Mouse (Mus musculus) heart, embryonic 15.5 days (tissue): ENCODE results near the gene Ola1. TPM values are rescaled to one million over a fixed set of nuclear protein-coding genes. Genes with fewer than 3 reads are reported as not detected.

ENCODE experiments used
- ATAC-seq: fragments of 200-750 bp; cut with Nextera tagmentation; replicated peaks from 2 replicates; pipeline ENCODE4 v1.8.0; 2017; ENCODE audit warnings: low read depth, moderate TSS enrichment; ENCODE audit not compliant: insufficient number of reproducible peaks, insufficient read depth, low FRiP score
- H3K27ac ChIP-seq: fragments of 300-500 bp; sonication (generic); 2 replicates; pipeline ENCODE4 v1.5.1; 2015; ENCODE audit warnings: mild to moderate bottlenecking, inconsistent platforms
- H3K27me3 ChIP-seq: fragments of 300-500 bp; sonication (generic); 2 replicates; pipeline ENCODE4 v1.6.1; 2015; ENCODE audit warnings: inconsistent platforms
- H3K36me3 ChIP-seq: fragments of 300-500 bp; sonication (generic); 2 replicates; pipeline ENCODE4 v1.6.1; 2015; ENCODE audit warnings: mild to moderate bottlenecking, inconsistent platforms
- H3K4me1 ChIP-seq: fragments of 300-500 bp; sonication (generic); replicated peaks from 2 replicates; pipeline ENCODE4 v1.6.1; 2015; ENCODE audit warnings: inconsistent platforms
- H3K4me2 ChIP-seq: fragments of 300-500 bp; sonication (generic); 2 replicates; pipeline ENCODE4 v1.6.1; 2015; ENCODE audit warnings: inconsistent platforms, mild to moderate bottlenecking, moderate library complexity
- H3K4me3 ChIP-seq: fragments of 300-500 bp; sonication (generic); 2 replicates; pipeline ENCODE4 v1.5.1; 2015; ENCODE audit warnings: mild to moderate bottlenecking, inconsistent platforms
- H3K9ac ChIP-seq: fragments of 300-500 bp; sonication (generic); 2 replicates; pipeline ENCODE4 v1.6.1; 2015; ENCODE audit warnings: mild to moderate bottlenecking, inconsistent platforms
- H3K9me3 ChIP-seq: fragments of 300-500 bp; sonication (generic); replicated peaks from 2 replicates; pipeline ENCODE4 v1.6.1; 2016; ENCODE audit warnings: inconsistent platforms
- WGBS: fragments of 180-500 bp; shearing (Covaris S2); methylation state at CpG from one replicate; pipeline ENCODE4 v1.1.7; 2015; ENCODE audit warnings: mixed read lengths; 5-methylcytosine and 5-hydroxymethylcytosine counted together
- polyA plus RNA-seq: library from polyadenylated mRNA; unstranded; fragments of >200 nt; fragmentation: Nextera tagmentation; extraction: Ambion mirVana; gene quantifications from 2 replicates; pipeline ENCODE4 v1.2.1, GENCODE M21; 2015

Gene Ola1
- polyA plus RNA-seq, 1 experiment from 2014 or later: 59.2 TPM

- Histone ChIP-seq H3K4me1 (peaks cover 20% of the 10 kb centered on the region), H3K9me3 (no peaks in the 10 kb centered on the region), H3K27me3 (no peaks in the 10 kb centered on the region), H3K36me3 (no peaks in the 10 kb centered on the region), H3K4me3 (no peak overlapping the region), H3K4me2 (peak overlapping the region; percentile 33; the same call in 1 of the 2 replicates), H3K9ac (peak overlapping the region; percentile 33; the same call in 1 of the 2 replicates), H3K27ac (peak overlapping the region; percentile 45; the same call in 1 of the 2 replicates)
- peak; percentile 80 for ATAC-seq
- 9% methylated on average over 8 of the region's 8 CpGs for WGBS
Measured at GRCm38 (mm10) chr2:73085669-73086304, 132.9 kb downstream of the Ola1 start.

- Histone ChIP-seq H3K27me3 (no peaks in the 10 kb centered on the region), H3K9me3 (no peaks in the 10 kb centered on the region), H3K9ac (no peak overlapping the region), H3K36me3 (no peaks in the 10 kb centered on the region), H3K4me3 (no peak overlapping the region), H3K4me1 (peaks cover 14% of the 10 kb centered on the region), H3K4me2 (no peak overlapping the region), H3K27ac (no peak overlapping the region)
- 80% methylated on average over 10 of the region's 10 CpGs for WGBS
- no peak for ATAC-seq
Measured at GRCm38 (mm10) chr2:73082476-73082875, 136.2 kb downstream of the Ola1 start.

GRCm38 (mm10) chr2:73081861-73082260 is 136.9 kb downstream of the Ola1 start:
- H3K9ac ChIP-seq: no peak overlapping the region
- no peaks in the 10 kb centered on the region for H3K27me3 ChIP-seq
- no peak overlapping the region for H3K4me3 ChIP-seq
- ATAC-seq: no peak
- no peak overlapping the region for H3K27ac ChIP-seq
- no peak overlapping the region for H3K4me2 ChIP-seq
- H3K4me1 ChIP-seq: peaks cover 14% of the 10 kb centered on the region
- WGBS: 76% methylated on average over 2 of the region's 2 CpGs
- H3K36me3 ChIP-seq: no peaks in the 10 kb centered on the region
- no peaks in the 10 kb centered on the region for H3K9me3 ChIP-seq

GRCm38 (mm10) chr2:73080084-73080483 is 138.6 kb downstream of the Ola1 start:
- 18% methylated on average over 2 of the region's 2 CpGs for WGBS
- H3K27me3 ChIP-seq: no peaks in the 10 kb centered on the region
- no peak for ATAC-seq
- H3K9ac ChIP-seq: no peak overlapping the region
- H3K4me3 ChIP-seq: no peak overlapping the region
- no peaks in the 10 kb centered on the region for H3K36me3 ChIP-seq
- no peaks in the 10 kb centered on the region for H3K9me3 ChIP-seq
- no peak overlapping the region for H3K4me2 ChIP-seq
- H3K27ac ChIP-seq: no peak overlapping the region
- peaks cover 2% of the 10 kb centered on the region; the same call in 1 of the 2 replicates for H3K4me1 ChIP-seq

DNA sequence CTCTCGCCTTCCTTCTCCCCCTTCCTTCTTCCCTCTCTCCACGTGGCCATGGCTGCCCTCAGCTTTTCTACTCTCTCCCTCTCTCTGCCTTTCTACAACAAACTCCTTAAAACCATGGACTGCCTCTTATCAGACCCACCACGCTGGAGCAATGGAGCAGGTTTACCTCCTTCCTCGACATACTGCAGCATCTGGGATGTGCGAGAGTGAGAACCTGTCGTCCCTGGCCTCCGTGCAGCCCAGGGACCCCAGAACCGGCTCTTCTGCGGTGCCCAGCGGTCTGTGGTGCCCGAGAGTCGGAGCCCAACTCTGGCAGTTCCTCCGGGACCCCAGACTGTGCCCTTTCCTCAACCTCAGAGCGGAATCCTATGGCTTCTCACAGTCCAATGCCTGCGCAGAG is 139.4 kb downstream of the Ola1 start:
- H3K36me3 ChIP-seq: no peaks in the 10 kb centered on the region
- no peaks in the 10 kb centered on the region for H3K4me1 ChIP-seq
- H3K9me3 ChIP-seq: no peaks in the 10 kb centered on the region
- H3K27ac ChIP-seq: no peak overlapping the region
- ATAC-seq: no peak
- no peaks in the 10 kb centered on the region for H3K27me3 ChIP-seq
- H3K4me3 ChIP-seq: no peak overlapping the region
- 67% methylated on average over 15 of the region's 15 CpGs for WGBS
- H3K4me2 ChIP-seq: no peak overlapping the region
- H3K9ac ChIP-seq: no peak overlapping the region

DNA sequence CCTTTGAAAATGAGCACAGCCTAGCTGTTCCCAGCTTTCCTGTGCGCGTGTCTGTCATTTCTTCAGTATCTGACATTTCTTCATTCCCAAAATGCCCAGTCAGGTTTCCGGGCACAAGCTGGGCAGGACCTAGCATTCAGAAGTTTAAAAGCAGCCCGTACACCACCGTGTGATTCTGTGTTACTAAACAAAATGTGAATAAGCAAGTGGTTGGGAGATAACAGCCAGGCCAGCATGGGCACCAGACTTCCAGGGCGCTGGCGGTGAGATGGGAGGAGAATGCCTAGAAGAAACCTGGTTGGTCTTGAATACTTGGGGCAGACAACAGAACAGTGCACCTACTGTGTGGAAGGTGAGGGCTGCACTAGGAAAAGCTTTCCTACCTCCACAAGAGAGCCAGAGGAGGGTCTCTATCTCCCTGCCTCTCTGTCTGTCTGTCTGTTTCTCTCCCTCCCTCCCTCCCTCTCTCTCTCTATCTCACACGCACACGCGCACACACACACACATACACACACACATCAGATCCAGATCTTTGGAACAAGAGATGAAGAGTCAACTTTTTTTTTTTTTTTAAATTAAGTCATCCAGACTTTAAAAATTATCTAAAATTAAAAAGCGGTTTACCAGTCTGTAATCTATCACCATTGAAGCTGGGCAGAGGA is 144.8 kb downstream of the Ola1 start:
- Histone ChIP-seq H3K4me1 (peaks cover 4% of the 10 kb centered on the region; the same call in 1 of the 2 replicates), H3K4me2 (no peak overlapping the region), H3K27me3 (peaks cover 2% of the 10 kb centered on the region; the same call in 1 of the 2 replicates), H3K36me3 (no peaks in the 10 kb centered on the region), H3K9ac (no peak overlapping the region), H3K9me3 (no peaks in the 10 kb centered on the region), H3K27ac (no peak overlapping the region), H3K4me3 (no peak overlapping the region)
- ATAC-seq: no peak
- WGBS: 84% methylated on average over 11 of the region's 11 CpGs

- Histone ChIP-seq H3K27ac (no peak overlapping the region), H3K9me3 (no peaks in the 10 kb centered on the region), H3K4me2 (no peak overlapping the region), H3K36me3 (no peaks in the 10 kb centered on the region), H3K4me3 (no peak overlapping the region), H3K27me3 (peaks cover 2% of the 10 kb centered on the region; the same call in 1 of the 2 replicates), H3K9ac (no peak overlapping the region), H3K4me1 (peaks cover 14% of the 10 kb centered on the region)
- no peak for ATAC-seq
- WGBS: 69% methylated on average over 2 of the region's 2 CpGs
Measured at GRCm38 (mm10) chr2:73071201-73071600, 147.5 kb downstream of the Ola1 start.

DNA sequence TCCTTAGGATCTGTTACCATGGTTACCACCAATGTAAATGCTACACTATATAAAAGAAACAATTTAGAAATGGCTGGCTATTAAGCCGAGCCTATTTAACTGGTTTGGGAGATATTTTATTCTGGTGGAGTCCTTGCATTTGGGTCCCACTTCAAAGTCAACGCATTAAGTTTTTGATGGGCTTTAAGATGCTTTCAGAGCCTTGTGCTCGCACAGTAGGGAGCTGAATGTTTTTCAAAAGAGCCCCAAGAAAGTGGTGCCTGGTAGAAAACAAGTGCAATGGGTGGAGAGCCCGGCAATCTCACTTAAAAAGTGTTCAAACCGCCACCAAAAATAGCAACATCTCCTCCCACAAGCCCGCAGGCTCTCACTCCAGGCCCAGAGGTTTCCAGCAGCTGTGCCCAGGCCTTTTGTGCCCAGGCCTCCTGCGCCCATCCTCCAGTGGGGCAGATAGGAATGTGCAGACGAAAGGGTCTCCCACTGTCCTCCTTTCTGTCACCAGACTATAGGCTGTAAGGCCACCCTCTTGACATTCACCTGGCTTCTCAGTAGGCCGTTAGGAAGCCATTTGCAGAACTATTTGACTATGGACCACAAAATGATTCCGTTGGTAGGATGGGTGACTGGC is 148.2 kb downstream of the Ola1 start:
- H3K36me3 ChIP-seq: no peaks in the 10 kb centered on the region
- no peaks in the 10 kb centered on the region for H3K9me3 ChIP-seq
- no peak overlapping the region for H3K9ac ChIP-seq
- no peak overlapping the region for H3K4me2 ChIP-seq
- 47% methylated on average over 10 of the region's 10 CpGs for WGBS
- ATAC-seq: no peak
- H3K27ac ChIP-seq: no peak overlapping the region
- H3K4me3 ChIP-seq: no peak overlapping the region
- peaks cover 2% of the 10 kb centered on the region; the same call in 1 of the 2 replicates for H3K27me3 ChIP-seq
- H3K4me1 ChIP-seq: peaks cover 17% of the 10 kb centered on the region

- Histone ChIP-seq H3K9me3 (no peaks in the 10 kb centered on the region), H3K4me1 (peaks cover 17% of the 10 kb centered on the region), H3K4me2 (no peak overlapping the region), H3K36me3 (no peaks in the 10 kb centered on the region), H3K27me3 (peaks cover 2% of the 10 kb centered on the region; the same call in 1 of the 2 replicates), H3K27ac (no peak overlapping the region), H3K4me3 (no peak overlapping the region), H3K9ac (no peak overlapping the region)
- 88% methylated on average over 7 of the region's 7 CpGs for WGBS
- no peak for ATAC-seq
Measured at GRCm38 (mm10) chr2:73069223-73069825, 149.4 kb downstream of the Ola1 start.

- no peaks in the 10 kb centered on the region for H3K9me3 ChIP-seq
- peaks cover 17% of the 10 kb centered on the region for H3K4me1 ChIP-seq
- H3K9ac ChIP-seq: no peak overlapping the region
- 25% methylated on average over 20 of the region's 20 CpGs for WGBS
- H3K27ac ChIP-seq: peak overlapping the region; percentile 50; the same call in 1 of the 2 replicates
- peak; percentile 72 for ATAC-seq
- H3K27me3 ChIP-seq: peaks cover 2% of the 10 kb centered on the region; the same call in 1 of the 2 replicates
- H3K4me3 ChIP-seq: no peak overlapping the region
- no peaks in the 10 kb centered on the region for H3K36me3 ChIP-seq
- H3K4me2 ChIP-seq: peak overlapping the region; percentile 43
Measured at GRCm38 (mm10) chr2:73066307-73067167, 152.2 kb downstream of the Ola1 start.
